Mouse (Mus musculus) urinary bladder, postnatal 14 days (tissue): ENCODE data around the gene Tbl1x.
"Not testable (repeated sequence)": the region's sequence is repeated elsewhere in the genome, so short reads cannot be mapped to it uniquely, and the experiment has no call there.

Experiments
- DNase-seq: peaks from one replicate; pipeline ENCODE4 v3.0.0; 2021; ENCODE audit warnings: low spot score

The Tbl1x gene

DNA sequence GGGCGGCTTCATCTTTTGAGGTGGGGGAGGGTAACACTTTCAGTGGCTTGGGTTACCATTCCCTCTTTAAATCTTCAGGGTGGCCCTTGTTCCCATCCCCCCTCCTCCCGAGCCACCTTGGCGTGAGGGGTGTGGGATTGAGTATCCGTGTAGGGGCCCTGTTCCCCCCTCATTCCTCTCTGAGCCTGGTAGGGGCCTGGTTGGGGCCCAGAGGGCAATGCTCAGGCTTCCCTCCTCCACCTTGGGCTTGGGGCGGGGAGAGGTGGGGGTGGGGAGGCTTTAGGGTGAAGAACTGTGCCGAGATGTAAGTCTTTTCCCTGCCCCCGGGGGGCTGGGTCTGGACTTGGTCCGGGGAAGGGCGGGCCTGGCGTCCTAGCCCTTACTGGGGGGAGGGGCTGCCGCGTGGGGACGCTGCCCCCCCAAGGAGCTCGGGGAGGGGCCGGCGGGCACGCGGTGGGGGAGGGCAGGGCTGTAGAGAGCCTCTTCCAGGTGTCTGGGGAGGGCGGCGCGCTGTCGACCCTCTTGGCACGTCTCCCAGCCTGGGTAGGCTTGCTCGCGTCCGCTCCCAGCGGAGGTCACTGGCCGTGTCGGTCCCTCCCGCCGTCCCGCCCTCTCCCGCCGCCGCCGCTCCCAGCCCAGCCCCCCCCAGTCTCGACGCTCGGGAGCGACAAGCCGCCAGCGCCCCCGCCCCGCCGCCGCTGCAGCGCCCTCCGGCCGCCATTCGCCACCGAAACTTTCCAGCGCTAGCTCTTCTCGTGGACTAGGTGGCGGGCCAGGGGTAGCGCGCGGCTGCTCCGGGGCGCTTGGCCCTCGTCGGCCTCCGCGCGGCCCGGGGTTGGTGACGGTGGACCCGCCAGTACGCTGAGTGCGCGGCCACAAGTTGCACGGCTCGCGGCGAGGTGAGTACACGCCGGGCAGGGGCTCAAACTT, at the start of gene Tbl1x:
TSS of gene Tbl1x (plus strand) at position 643 of the 930 bp plus-strand sequence.
- peak; percentile 62 for DNase-seq

- DNase-seq = no peak
These were observed 41.6 kb upstream of the Tbl1x start for GRCm38 (mm10) chrX:77469216-77469615.

DNA sequence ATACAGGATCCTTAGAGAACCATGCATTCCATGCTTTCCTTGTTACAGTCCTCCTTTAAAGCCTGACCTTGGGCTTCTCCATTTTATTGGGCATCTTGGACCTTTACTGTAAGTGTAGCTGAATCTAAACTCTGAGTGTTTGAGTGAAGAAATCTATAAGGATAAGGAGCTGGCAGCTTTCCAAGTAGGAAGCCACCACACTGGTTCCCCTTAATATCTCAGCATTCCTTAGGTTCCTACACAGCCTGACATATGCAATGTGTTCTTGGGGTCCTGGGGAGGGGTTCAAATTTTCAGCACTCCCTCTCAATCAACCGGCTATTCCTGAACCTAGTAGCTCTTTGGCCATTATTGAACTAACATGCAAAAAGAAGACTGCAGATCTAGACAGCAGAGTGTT, 38.0 kb upstream of the Tbl1x start:
- no peak for DNase-seq

GRCm38 (mm10) chrX:77473511-77473910, 37.3 kb upstream of the Tbl1x start:
- DNase-seq = no peak

DNA sequence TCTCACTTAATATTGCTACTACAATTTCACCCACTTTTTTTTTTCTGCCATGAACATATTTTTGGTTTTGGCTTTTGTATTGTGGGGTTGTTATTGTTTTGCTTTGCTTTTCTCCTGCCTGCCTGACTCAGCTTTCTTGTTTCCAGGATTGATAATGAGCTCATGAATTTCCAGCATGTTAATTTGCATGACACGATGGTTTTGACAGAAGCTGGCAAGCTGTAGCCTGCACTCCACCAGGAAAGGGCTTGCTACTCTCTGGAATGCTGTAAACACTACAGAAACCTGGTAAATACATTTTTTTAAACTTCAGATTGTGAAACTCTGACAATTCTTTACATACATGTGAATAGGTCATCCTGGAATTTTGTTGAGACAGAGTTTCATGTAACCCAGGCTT, 36.3 kb upstream of the Tbl1x start:
- no peak for DNase-seq

DNA sequence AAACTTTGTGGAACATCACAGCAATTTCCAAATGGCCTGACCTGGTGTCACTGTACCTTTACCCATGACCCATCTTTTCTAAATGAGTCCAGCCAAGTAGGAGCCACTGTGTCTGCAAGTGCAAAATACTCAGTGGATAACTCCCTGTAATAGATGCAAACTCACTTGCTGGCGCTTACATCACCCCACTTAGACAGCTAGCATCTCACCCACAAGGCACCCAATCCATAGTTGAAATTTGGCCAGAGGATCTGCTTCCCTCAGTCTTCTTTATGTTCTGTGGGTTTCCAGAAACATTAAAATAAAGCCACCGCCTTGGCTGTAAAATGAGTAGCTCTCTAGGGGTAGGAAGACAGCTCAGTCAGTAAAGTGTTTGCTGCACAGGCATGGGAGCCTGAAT, 33.3 kb upstream of the Tbl1x start:
- no peak for DNase-seq

- DNase-seq = peak; percentile 4
These were observed 22.7 kb upstream of the Tbl1x start for GRCm38 (mm10) chrX:77487922-77488799.

DNA sequence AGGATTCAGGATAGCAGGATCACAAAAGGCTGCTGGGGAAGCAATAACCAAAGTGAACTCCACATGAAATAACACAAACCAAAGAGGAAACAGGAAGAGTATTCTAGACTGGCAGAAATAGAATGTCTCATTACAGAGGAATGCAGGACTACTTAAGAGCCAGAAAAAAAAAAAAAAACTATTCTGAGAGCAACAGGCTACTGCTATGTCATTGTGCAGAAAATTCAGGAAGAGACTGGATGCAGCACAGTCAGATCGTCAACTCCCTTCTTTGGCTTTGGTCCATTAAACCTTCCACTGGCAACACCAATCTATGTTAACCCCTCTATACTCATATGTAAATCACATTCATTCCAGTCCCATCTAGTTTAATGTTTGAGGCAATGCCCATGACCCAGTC, 20.7 kb upstream of the Tbl1x start:
- no peak for DNase-seq

- peak; percentile 84 for DNase-seq
These were observed 1.7 kb upstream of the Tbl1x start for GRCm38 (mm10) chrX:77509149-77509548.

- DNase-seq = no peak
These were observed 1.0 kb upstream of the Tbl1x start for GRCm38 (mm10) chrX:77509776-77510175.

DNA sequence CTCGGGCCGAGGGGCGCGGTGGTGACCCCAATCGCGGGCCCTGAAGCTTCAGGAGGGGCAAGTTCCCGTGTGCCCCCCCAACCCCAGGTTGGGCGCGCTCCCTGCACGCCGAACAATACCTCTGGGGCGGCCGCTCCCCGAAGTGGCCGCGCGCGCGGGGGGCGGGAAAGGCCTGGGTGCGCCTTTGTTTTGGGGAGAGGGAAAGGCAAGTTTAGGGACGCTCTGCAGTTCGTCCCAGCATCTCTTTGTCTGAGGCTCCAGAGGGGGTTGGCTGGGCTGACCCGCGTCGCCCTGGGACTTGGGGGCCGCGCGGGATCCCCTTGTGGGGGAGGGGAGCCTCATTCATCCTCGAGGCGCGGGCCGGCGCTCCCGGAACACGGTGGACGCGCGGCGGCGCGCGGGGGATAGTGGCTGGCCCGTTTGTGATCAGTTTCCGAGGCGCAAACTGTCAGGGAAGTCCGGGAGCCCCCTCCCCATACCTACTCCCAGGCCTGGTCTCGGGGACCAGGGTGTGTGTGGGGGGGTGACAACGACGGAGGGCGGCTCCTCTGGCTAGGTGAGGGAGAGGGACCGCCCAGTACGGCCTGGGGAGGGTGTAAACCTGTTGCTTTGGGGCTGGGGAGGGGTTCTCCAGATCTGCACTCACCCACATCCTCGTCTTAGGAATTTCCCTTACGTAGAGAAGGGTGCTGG, 634 bp downstream of the Tbl1x start:
- peak; percentile 29 for DNase-seq

DNA sequence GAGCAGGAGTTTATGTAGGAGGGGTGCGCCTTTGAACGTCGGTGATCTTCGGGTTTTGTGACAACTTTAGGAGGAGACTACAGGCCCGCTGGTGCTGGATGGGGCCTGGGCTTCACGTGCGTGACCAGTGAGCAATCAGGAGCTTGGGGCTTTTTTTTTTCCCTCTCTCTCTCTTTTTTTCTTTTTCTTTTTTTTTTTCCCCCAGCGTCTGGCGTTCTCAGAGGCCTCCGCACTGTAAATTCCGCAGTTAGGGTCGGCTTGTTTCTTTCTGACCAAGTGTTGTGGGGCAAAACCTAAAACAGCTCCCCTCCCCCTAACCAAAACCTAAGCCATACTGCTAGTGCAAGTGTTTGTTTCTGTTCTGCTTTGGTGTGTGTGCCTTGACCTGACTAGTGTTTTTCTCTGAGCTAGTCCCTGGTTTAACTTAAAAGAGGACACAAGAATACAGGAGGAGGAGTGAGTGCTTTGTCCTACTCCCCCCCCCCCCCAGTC, 1.2 kb downstream of the Tbl1x start:
- DNase-seq = no peak

DNA sequence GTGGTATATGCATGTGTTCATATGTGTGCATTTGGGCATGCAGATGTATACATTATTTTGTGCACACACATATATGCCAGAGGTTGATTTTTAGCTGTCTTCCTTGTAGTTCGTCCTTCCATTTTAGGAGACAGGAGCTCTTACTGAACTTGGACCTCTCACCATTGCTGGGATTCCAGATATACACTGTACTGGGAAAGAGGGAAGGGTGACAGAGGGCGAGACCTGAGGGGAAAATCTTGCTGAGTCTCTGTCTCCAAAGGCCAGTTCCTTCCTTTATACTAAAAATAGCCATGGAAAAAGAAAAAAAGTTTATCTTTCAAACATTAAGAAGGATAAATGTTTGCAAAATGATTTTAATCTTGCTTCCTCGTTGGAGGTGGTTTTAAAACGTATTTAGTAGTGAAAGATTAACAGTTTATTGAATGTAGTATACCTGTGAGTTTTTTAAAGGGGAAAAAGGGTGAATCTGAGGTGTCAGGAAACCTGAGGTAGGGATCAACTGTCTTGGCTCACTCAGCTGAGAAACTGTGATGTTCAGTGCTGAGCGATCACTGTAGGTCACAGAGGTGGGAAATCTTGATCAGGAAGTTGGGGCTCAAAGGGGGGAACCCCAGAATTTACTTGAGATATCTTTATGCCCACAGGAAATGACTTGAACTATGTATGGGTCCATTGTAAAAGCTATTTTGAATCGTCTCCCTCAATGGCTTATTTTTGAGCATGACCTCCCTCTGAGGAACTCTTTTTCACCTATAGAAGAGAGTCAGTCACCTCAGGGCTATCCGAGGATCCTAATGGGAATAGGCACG, 6.7 kb downstream of the Tbl1x start:
- DNase-seq = no peak

DNA sequence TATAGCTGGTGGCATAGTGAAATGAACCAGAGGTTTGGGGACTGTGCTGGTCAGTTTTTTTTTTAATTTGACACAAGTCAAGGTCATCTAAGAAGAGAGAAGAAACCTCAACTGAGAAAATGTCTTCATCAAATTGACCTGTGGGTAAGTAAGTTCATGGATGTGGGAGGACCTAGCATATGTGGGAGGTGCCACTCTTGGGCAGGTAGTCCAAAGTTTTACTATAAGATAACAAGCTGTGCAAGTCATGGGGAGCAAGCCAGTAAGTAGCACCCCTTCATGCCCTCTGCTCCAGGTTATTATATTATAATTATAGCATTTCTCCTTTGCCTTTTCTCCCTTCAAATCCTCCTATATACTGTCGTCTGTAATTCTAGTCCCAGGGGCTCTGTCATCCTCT, 8.1 kb downstream of the Tbl1x start:
- no peak for DNase-seq

DNA sequence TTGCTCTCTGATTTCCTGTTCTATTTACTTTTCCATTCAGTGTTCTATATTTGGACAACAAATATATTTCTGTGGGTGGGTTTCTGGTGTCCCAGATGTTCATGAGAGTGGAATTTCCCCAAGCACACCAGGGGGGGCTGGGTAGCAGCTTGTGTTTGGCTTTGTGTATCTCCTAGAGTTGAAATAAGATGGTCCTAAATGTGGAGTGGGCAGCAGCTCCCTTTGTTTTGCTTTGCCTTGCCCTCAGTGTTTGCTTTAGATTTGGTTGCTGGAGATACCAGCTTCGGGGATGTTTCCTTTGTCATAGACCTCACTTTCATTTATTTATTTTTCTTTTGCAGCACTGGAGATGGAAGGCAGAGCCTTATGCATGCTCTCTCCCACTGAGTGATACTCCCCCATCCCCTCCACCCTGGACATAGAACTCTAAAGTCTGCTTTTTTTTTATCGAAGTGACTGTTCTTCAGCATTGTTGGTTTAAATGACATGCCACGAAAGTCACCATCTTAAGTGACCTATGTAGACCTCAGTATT, 12.1 kb downstream of the Tbl1x start:
- DNase-seq = no peak

DNA sequence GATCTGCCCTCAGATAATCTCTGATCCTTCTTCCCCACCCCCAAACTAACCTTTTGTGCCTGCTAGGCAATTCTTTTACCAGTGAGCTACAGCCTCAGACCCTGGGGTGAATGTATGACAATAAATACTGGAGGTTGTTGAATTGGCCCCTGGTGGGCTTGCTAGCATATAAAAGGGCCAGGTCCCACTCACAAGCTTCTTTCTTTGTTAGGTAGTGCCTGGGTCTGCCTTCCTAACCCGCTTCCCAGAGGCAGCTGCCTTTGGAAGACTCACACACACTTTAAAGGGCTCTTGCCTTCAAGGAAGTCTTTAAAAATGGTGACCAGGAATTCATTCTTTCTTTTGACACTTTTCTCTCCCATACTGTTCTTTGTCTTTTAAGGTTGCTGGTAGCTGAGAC, 14.4 kb downstream of the Tbl1x start:
- DNase-seq = no peak

GRCm38 (mm10) chrX:77528401-77528800, 17.6 kb downstream of the Tbl1x start:
- no peak for DNase-seq

DNA sequence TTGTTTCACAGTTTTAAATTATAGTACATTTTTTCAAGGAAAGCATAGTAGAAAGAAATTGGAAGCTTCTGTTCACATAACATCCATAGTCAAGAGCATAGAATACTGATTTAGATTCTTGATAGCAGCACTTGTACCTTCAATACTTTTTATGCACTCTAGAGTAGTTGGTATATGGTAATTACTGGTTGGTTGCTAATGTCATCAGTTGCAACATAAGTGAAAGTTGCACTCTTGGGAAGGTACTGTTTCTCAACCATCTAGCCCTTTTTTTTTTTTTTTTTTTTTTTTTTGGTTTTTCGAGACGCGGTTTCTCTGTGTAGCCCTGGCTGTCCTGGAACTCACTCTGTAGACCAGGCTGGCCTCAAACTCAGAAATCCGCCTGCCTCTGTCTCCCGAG, 20.2 kb downstream of the Tbl1x start:
- no peak for DNase-seq

DNA sequence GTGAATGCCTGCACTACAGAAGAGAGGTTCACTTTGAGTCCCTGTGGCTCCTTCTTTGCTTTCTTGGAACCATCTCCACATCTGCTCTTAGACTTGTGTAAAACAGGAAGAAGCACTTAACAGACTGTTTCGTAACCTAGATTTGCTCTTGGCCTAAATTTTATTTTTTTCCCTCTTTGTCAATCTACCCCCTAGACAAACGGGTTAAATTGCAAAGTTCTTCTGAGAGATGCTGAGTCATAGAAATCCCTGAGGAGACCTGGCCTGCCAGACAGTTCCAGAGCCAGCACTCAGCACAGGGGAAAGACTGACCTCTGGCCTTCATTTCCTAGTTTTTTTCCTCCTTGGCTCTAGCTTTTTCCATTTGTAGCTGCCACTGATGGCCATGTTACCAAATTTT, 23.1 kb downstream of the Tbl1x start:
- peak; percentile 7 for DNase-seq

DNA sequence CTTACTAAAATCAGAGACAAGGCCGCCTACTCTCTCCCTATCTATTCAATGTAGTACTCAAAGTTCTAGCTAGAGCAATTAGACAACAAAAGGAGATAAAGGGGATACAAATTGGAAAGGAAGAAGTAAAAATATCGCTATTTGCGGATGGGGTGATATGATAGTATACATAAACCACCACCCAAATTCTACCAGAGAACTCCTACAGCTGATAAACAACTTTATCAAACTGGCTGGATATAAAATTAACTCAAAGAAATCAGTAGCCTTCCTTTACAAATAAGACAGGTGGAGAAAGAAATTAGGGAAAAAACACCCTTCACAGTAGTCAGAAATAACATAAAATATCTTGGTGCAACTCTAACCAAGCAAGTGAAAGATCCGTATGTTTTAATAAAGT, 29.0 kb downstream of the Tbl1x start:
- DNase-seq = not testable (repeated sequence)

DNA sequence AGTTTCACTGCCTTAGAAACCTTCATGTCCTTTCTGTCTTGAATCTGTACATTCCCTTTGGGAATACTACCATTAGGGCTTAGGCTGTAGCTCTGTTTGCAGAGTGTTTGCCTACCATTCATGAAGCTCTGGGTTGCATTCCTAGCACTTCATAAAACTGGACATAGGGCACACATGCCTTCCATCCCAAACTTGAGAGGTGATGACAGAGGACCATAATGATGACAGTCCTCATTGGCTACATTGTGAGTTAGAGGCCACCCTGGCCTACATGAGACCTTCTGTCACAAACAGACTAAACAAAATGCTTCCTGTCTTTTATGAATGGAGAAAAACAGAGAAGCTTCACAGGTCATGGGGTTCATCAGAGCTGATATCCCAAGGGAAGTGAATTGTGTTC, 33.2 kb downstream of the Tbl1x start:
- no peak for DNase-seq
